Mouse (Mus musculus): ENCODE data around the gene Osbp2.

DNA sequence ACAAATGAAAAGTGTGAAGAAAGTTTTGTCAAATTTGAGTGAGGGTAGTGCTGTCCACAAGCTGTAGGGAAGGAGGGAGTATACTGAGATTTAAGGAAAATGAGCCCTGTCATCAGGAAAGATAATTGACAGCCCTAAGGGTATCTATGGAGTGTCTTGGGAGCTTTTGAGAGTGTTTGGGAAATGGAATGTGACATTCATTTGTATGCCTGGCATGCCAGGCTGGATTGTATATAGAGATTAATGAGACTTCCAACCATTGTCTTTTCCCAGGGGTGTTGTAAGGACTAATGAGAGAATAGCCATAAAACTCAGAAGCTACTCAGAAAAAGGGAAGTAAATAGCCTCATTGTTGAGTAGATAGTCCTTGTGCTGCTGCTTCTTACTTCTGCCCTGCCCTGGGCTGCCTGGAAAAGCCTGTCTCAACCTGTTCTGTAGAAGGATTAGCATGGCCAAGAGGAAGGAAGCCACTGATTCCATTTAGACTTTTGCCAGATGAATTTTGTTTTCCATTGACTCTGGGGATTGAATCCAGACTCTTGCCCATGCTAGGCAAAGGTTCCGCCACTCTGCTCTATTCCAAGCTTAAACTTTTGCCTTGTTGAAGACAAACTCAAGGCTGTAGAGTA lies 192.6 kb downstream of the Osbp2 start:
- TF ChIP-seq CTCF (IDR thresholded peaks at IDR 0.05; ENCODE audit: extremely low read depth, insufficient read length, insufficient replicate concordance, low read depth, low read length) (no peak), POLR2A (IDR thresholded peaks at IDR 0.05; ENCODE audit: low read depth, low read length) (no peak)

All from small intestine, adult 2 months (tissue).